In genomic region chr11:65443466-65444024, GRCm38 (mm10) we compare ENCODE assay signal across 20 mouse cellular contexts.
DNase-seq lines count a peak whose midpoint lies in the region; ATAC-seq lines count a peak whose summit lies in the region.
"Had no signal": no experiment of that assay in that cellular context is flagged by ENCODE, and none has a peak within 500 bp of the region (broad histone marks: within the 10 kb centered on the region; RNA-seq: fewer than 3 reads in every experiment).

No protein-coding gene starts in this region.

- 72% methylated on average over 11 of the region's 11 CpGs for WGBS in embryonic facial prominence, embryonic 14.5 days
- WGBS in embryonic facial prominence, embryonic 10.5 days: 93% methylated on average over 11 of the region's 11 CpGs
- 93% methylated on average over 11 of the region's 11 CpGs for WGBS in midbrain, embryonic 14.5 days

- H3K36me3 ChIP-seq in embryonic facial prominence, embryonic 14.5 days (ENCODE audit: control insufficient read depth, insufficient read depth, low read length): no peaks in the 10 kb centered on the region
- no peaks in the 10 kb centered on the region for H3K36me3 ChIP-seq in embryonic facial prominence, embryonic 10.5 days (replicated peaks)
- no peaks in the 10 kb centered on the region for H3K36me3 ChIP-seq in midbrain, embryonic 14.5 days (ENCODE audit: control insufficient read depth, insufficient read depth, low read length)
- H3K36me3 ChIP-seq: embryonic facial prominence, embryonic 12.5 days; forebrain, embryonic 10.5 days; heart, embryonic 12.5 days; hindbrain, embryonic 10.5 days; liver, embryonic 12.5 days; lung, embryonic 15.5 days; midbrain, embryonic 15.5 days; neural tube, embryonic 12.5 days had no signal

- H3K4me1 ChIP-seq in embryonic facial prominence, embryonic 14.5 days (ENCODE audit: control insufficient read depth, insufficient read depth, low read length): no peaks in the 10 kb centered on the region
- no peaks in the 10 kb centered on the region for H3K4me1 ChIP-seq in embryonic facial prominence, embryonic 10.5 days
- no peaks in the 10 kb centered on the region for H3K4me1 ChIP-seq in midbrain, embryonic 14.5 days (ENCODE audit: control insufficient read depth, insufficient read depth, low read length)
- H3K4me1 ChIP-seq: embryonic facial prominence, embryonic 12.5 days; forebrain, embryonic 10.5 days; heart, embryonic 12.5 days; hindbrain, embryonic 10.5 days; liver, embryonic 12.5 days; lung, embryonic 15.5 days; midbrain, embryonic 15.5 days; neural tube, embryonic 12.5 days had no signal

- no peak overlapping the region for H3K4me3 ChIP-seq in embryonic facial prominence, embryonic 14.5 days (ENCODE audit: low read depth, low read length)
- no peak overlapping the region for H3K4me3 ChIP-seq in embryonic facial prominence, embryonic 10.5 days
- no peak overlapping the region for H3K4me3 ChIP-seq in midbrain, embryonic 14.5 days (replicated peaks; ENCODE audit: low read depth, low read length)
- H3K4me3 ChIP-seq: embryonic facial prominence, embryonic 12.5 days; forebrain, embryonic 10.5 days; heart, embryonic 12.5 days; hindbrain, embryonic 10.5 days; liver, embryonic 12.5 days; lung, embryonic 15.5 days; midbrain, embryonic 15.5 days; neural tube, embryonic 12.5 days had no signal

- no peak overlapping the region for H3K9ac ChIP-seq in embryonic facial prominence, embryonic 14.5 days (ENCODE audit: low read depth, low read length)
- H3K9ac ChIP-seq in midbrain, embryonic 14.5 days (replicated peaks; ENCODE audit: low read length): no peak overlapping the region
- H3K9ac ChIP-seq: embryonic facial prominence, embryonic 12.5 days; heart, embryonic 12.5 days; liver, embryonic 12.5 days; lung, embryonic 15.5 days; midbrain, embryonic 15.5 days; neural tube, embryonic 12.5 days had no signal

- H3K27ac ChIP-seq in embryonic facial prominence, embryonic 14.5 days (replicated peaks; ENCODE audit: low read depth, low read length): no peak overlapping the region
- H3K27ac ChIP-seq in embryonic facial prominence, embryonic 10.5 days (replicated peaks): no peak overlapping the region
- no peak overlapping the region for H3K27ac ChIP-seq in midbrain, embryonic 14.5 days (replicated peaks; ENCODE audit: low read depth, low read length)
- H3K27ac ChIP-seq: embryonic facial prominence, embryonic 12.5 days; forebrain, embryonic 10.5 days; hindbrain, embryonic 10.5 days; liver, embryonic 12.5 days; lung, embryonic 15.5 days; midbrain, embryonic 15.5 days; neural tube, embryonic 12.5 days had no signal

- no peaks in the 10 kb centered on the region for H3K27me3 ChIP-seq in embryonic facial prominence, embryonic 14.5 days (replicated peaks; ENCODE audit: control insufficient read depth, insufficient read depth, low read length)
- no peaks in the 10 kb centered on the region for H3K27me3 ChIP-seq in embryonic facial prominence, embryonic 10.5 days (replicated peaks; ENCODE audit: low read depth, poor library complexity, severe bottlenecking)
- H3K27me3 ChIP-seq in midbrain, embryonic 14.5 days (ENCODE audit: control insufficient read depth, insufficient read depth, low read length): no peaks in the 10 kb centered on the region
- H3K27me3 ChIP-seq: embryonic facial prominence, embryonic 12.5 days; heart, embryonic 12.5 days; liver, embryonic 12.5 days; lung, embryonic 15.5 days; midbrain, embryonic 15.5 days; neural tube, embryonic 12.5 days had no signal

- no peak overlapping the region for H3K4me2 ChIP-seq in embryonic facial prominence, embryonic 14.5 days (ENCODE audit: low read depth, low read length)
- H3K4me2 ChIP-seq in midbrain, embryonic 14.5 days (ENCODE audit: low read length): no peak overlapping the region
- H3K4me2 ChIP-seq: embryonic facial prominence, embryonic 12.5 days; heart, embryonic 12.5 days; liver, embryonic 12.5 days; lung, embryonic 15.5 days; midbrain, embryonic 15.5 days; neural tube, embryonic 12.5 days had no signal

- H3K9me3 ChIP-seq in embryonic facial prominence, embryonic 14.5 days (ENCODE audit: control insufficient read depth, low read length): no peaks in the 10 kb centered on the region
- no peaks in the 10 kb centered on the region for H3K9me3 ChIP-seq in embryonic facial prominence, embryonic 10.5 days
- no peaks in the 10 kb centered on the region for H3K9me3 ChIP-seq in midbrain, embryonic 14.5 days (ENCODE audit: control insufficient read depth, low read length)
- H3K9me3 ChIP-seq: embryonic facial prominence, embryonic 12.5 days; forebrain, embryonic 10.5 days; heart, embryonic 12.5 days; hindbrain, embryonic 10.5 days; liver, embryonic 12.5 days; lung, embryonic 15.5 days; midbrain, embryonic 15.5 days; neural tube, embryonic 12.5 days had no signal

- ATAC-seq in embryonic facial prominence, embryonic 14.5 days (ENCODE audit: low read depth): no peak
- no peak for ATAC-seq in midbrain, embryonic 14.5 days (ENCODE audit: low FRiP score, low TSS enrichment)
- ATAC-seq: liver, embryonic 12.5 days; midbrain, embryonic 15.5 days had no signal

- peak; percentile 52 for DNase-seq in embryonic facial prominence, embryonic 14.5 days (ENCODE audit: low spot score)
- no peak for DNase-seq in embryonic facial prominence, embryonic 10.5 days (ENCODE audit: low spot score)
- peak; percentile 8 to 9 for DNase-seq in layer of hippocampus, adult 8-10 months (ENCODE audit: low spot score in 2 of 2)
- no peak for DNase-seq in layer of hippocampus, postnatal 25 days (ENCODE audit: extremely low spot score in 1 of 2, low spot score in 1 of 2)
- DNase-seq in right cerebral cortex, postnatal 36 days (ENCODE audit: low spot score in 2 of 2): peak; percentile 16
- no peak for DNase-seq in right cerebral cortex, postnatal 10 days (ENCODE audit: low spot score in 2 of 2)
- peak; percentile 59 for DNase-seq in telencephalon, adult 2 months (ENCODE audit: low read depth, low spot score)
- DNase-seq in midbrain, embryonic 14.5 days: no peak
- DNase-seq: adrenal gland, postnatal 25 days; cerebellum, adult 2 months; kidney, postnatal 4 days; thymus, adult 18-20 months had no signal

Comparison
In these comparisons a context has a peak if more than half of its experiments do, and no peak if none do; other contexts are left out.
1. DNase-seq: peak in embryonic facial prominence, embryonic 14.5 days (single experiment), layer of hippocampus, adult 8-10 months (2 of 2), right cerebral cortex, postnatal 36 days (2 of 2) and telencephalon, adult 2 months (single experiment); none in embryonic facial prominence, embryonic 10.5 days (single experiment), layer of hippocampus, postnatal 25 days (0 of 2), right cerebral cortex, postnatal 10 days (0 of 2) and midbrain, embryonic 14.5 days (single experiment).